Mouse (Mus musculus): Measurements from ENCODE around the gene Crocc2. TPM values are rescaled to one million over a fixed set of nuclear protein-coding genes. Genes with fewer than 3 reads are reported as not detected.

The Crocc2 gene
- total and polyA plus RNA-seq, 3 experiments: not detected

GRCm38 (mm10) chr1:93124066-93124465 lies 44.5 kb upstream of the Crocc2 start:
- TF ChIP-seq TCF12 (IDR thresholded peaks at IDR 0.05; ENCODE audit: low read depth, low read length): no peak
- TF ChIP-seq UBTF (IDR thresholded peaks at IDR 0.05; ENCODE audit: borderline replicate concordance, insufficient read depth, low read depth, low read length): no peak
- TF ChIP-seq CHD2 (IDR thresholded peaks at IDR 0.05; ENCODE audit: low read length): no peak
- no peak for TF ChIP-seq ZKSCAN1 (IDR thresholded peaks at IDR 0.05; ENCODE audit: low read depth, low read length)
- TF ChIP-seq POLR2A (IDR thresholded peaks at IDR 0.05; ENCODE audit: control insufficient read depth in 1 of 2, insufficient read depth in 1 of 2, low read depth in 1 of 2, low read length in 2 of 2, poor library complexity in 1 of 2): no peak
- TF ChIP-seq ELF1 (IDR thresholded peaks at IDR 0.05; ENCODE audit: low read depth, low read length): no peak
- no peak for DNase-seq (ENCODE audit: low read depth, low spot score)
- no peak overlapping the region for H3K4me3 ChIP-seq (ENCODE audit: control insufficient read depth in 1 of 2, insufficient read depth in 1 of 2, low read depth in 2 of 2, low read length in 2 of 2)

DNA sequence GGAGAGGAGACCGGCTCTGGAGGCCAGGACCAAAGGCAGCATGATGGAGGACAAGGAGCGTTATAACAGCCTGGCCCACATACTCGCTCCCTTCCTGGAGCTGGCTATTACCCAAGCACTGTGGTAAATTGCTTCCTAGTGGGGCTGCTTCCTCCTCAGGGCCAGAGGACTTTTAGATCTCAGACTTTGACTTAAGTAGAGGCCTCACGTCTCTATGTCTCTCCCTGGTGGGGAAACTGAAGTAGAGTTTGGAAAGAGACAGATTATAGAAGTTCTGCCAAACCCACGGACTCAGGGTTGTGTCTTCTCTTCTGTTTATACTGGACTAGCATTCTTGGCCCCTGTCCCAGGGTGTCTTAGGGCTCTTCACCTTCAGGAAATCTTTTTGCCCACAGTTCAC lies 43.3 kb upstream of the Crocc2 start:
- H3K4me3 ChIP-seq (ENCODE audit: control insufficient read depth in 1 of 2, insufficient read depth in 1 of 2, low read depth in 2 of 2, low read length in 2 of 2): no peak overlapping the region
- TF ChIP-seq KAT2A (conservative IDR thresholded peaks at IDR 0.05; ENCODE audit: low read depth, low read length) (no peak), BHLHE40 (IDR thresholded peaks at IDR 0.05; ENCODE audit: borderline replicate concordance, low read depth, low read length) (no peak), POLR2AphosphoS5 (IDR thresholded peaks at IDR 0.05; ENCODE audit: borderline replicate concordance, low read depth, low read length) (no peak), TCF12 (IDR thresholded peaks at IDR 0.05; ENCODE audit: low read depth, low read length) (no peak), MEF2A (IDR thresholded peaks at IDR 0.05; ENCODE audit: extremely low read depth, insufficient replicate concordance, low read depth, low read length, poor library complexity, severe bottlenecking) (no peak), HCFC1 (IDR thresholded peaks at IDR 0.05; ENCODE audit: low read depth, low read length) (no peak), ZNF384 (IDR thresholded peaks at IDR 0.05; ENCODE audit: low read depth, low read length) (no peak)
- no peak overlapping the region for H3K27ac ChIP-seq (ENCODE audit: control insufficient read depth, low read depth, low read length)
- H3K9ac ChIP-seq (ENCODE audit: control insufficient read depth, low read depth, low read length, poor library complexity, severe bottlenecking): no peak overlapping the region
- no peak for DNase-seq (ENCODE audit: low read depth, low spot score)
- H3K36me3 ChIP-seq (ENCODE audit: control insufficient read depth in 1 of 2, insufficient read depth in 2 of 2, low read length in 2 of 2): no peaks in the 10 kb centered on the region
- H3K79me2 ChIP-seq (ENCODE audit: control insufficient read depth, insufficient read depth, low read length, poor library complexity): no peaks in the 10 kb centered on the region
- H3K9me3 ChIP-seq (replicated peaks; ENCODE audit: insufficient read depth, low read length): no peaks in the 10 kb centered on the region
- H3K27me3 ChIP-seq (ENCODE audit: control insufficient read depth in 1 of 2, insufficient read depth in 2 of 2, low read length in 2 of 2): no peaks in the 10 kb centered on the region
- no peaks in the 10 kb centered on the region for H3K4me1 ChIP-seq (ENCODE audit: control insufficient read depth in 1 of 2, insufficient read depth in 2 of 2, low read length in 2 of 2)

More at GRCm38 (mm10) chr1:93124066-93124465, 44.5 kb upstream of the Crocc2 start:
- no peak overlapping the region for H3K9ac ChIP-seq (ENCODE audit: control insufficient read depth, low read depth, low read length, poor library complexity, severe bottlenecking)
- H3K27me3 ChIP-seq (ENCODE audit: control insufficient read depth in 1 of 2, insufficient read depth in 2 of 2, low read length in 2 of 2): no peaks in the 10 kb centered on the region
- no peak overlapping the region for H3K27ac ChIP-seq (ENCODE audit: control insufficient read depth, low read depth, low read length)
- no peaks in the 10 kb centered on the region for H3K9me3 ChIP-seq (replicated peaks; ENCODE audit: insufficient read depth, low read length)
- no peaks in the 10 kb centered on the region for H3K4me1 ChIP-seq (ENCODE audit: control insufficient read depth in 1 of 2, insufficient read depth in 2 of 2, low read length in 2 of 2)
- no peaks in the 10 kb centered on the region for H3K36me3 ChIP-seq (ENCODE audit: control insufficient read depth in 1 of 2, insufficient read depth in 2 of 2, low read length in 2 of 2)
- no peaks in the 10 kb centered on the region for H3K79me2 ChIP-seq (ENCODE audit: control insufficient read depth, insufficient read depth, low read length, poor library complexity)

DNA sequence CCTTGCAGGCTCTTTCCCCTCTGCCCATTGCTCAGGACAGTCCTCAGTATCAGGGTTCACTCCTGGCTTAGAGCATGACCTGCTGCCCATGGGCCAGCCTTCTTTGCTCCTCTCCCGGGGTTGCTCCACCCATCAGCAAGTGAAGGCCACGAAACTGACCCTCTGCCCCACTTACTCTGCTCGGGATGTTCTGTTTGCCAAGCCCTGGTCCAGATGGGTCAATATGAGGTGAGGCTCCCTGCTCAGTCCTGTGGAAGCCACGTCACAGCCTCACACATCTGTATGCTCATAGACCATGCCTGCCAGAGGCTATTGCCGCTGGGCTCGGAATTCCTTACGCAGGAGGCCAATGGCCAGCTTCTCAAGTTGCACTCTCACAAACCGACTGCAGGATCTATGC lies 40.3 kb upstream of the Crocc2 start:
- Histone ChIP-seq H3K4me1 (ENCODE audit: control insufficient read depth in 1 of 2, insufficient read depth in 2 of 2, low read length in 2 of 2) (no peaks in the 10 kb centered on the region), H3K9ac (ENCODE audit: control insufficient read depth, low read depth, low read length, poor library complexity, severe bottlenecking) (no peak overlapping the region), H3K36me3 (ENCODE audit: control insufficient read depth in 1 of 2, insufficient read depth in 2 of 2, low read length in 2 of 2) (no peaks in the 10 kb centered on the region), H3K27ac (ENCODE audit: control insufficient read depth, low read depth, low read length) (no peak overlapping the region), H3K27me3 (ENCODE audit: control insufficient read depth in 1 of 2, insufficient read depth in 2 of 2, low read length in 2 of 2) (no peaks in the 10 kb centered on the region), H3K9me3 (replicated peaks; ENCODE audit: insufficient read depth, low read length) (no peaks in the 10 kb centered on the region), H3K4me3 (ENCODE audit: control insufficient read depth in 1 of 2, insufficient read depth in 1 of 2, low read depth in 2 of 2, low read length in 2 of 2) (no peak overlapping the region), H3K79me2 (ENCODE audit: control insufficient read depth, insufficient read depth, low read length, poor library complexity) (no peaks in the 10 kb centered on the region)
- no peak for DNase-seq (ENCODE audit: low read depth, low spot score)
- no peak for TF ChIP-seq POLR2AphosphoS5 (IDR thresholded peaks at IDR 0.05; ENCODE audit: borderline replicate concordance, low read depth, low read length)
- no peak for TF ChIP-seq GATA1 (IDR thresholded peaks at IDR 0.05; ENCODE audit: low read depth, low read length)
- TF ChIP-seq UBTF (IDR thresholded peaks at IDR 0.05; ENCODE audit: borderline replicate concordance, insufficient read depth, low read depth, low read length): no peak
- TF ChIP-seq CHD1 (IDR thresholded peaks at IDR 0.05; ENCODE audit: low read depth, low read length): no peak
- no peak for TF ChIP-seq HCFC1 (IDR thresholded peaks at IDR 0.05; ENCODE audit: low read depth, low read length)
- no peak for TF ChIP-seq EP300 (IDR thresholded peaks at IDR 0.05; ENCODE audit: low read depth in 1 of 2, low read length in 2 of 2)
- no peak for TF ChIP-seq ETS1 (IDR thresholded peaks at IDR 0.05; ENCODE audit: low read depth, low read length)
- no peak for TF ChIP-seq POLR2A (IDR thresholded peaks at IDR 0.05; ENCODE audit: control insufficient read depth in 1 of 2, insufficient read depth in 1 of 2, low read depth in 1 of 2, low read length in 2 of 2, poor library complexity in 1 of 2)
- no peak for TF ChIP-seq GABPA (IDR thresholded peaks at IDR 0.05; ENCODE audit: low read depth, low read length)
- no peak for TF ChIP-seq KAT2A (conservative IDR thresholded peaks at IDR 0.05; ENCODE audit: low read depth, low read length)
- TF ChIP-seq USF1 (IDR thresholded peaks at IDR 0.05; ENCODE audit: low read depth, low read length): no peak
- no peak for TF ChIP-seq MAZ (IDR thresholded peaks at IDR 0.05; ENCODE audit: low read depth, low read length)
